Mouse (Mus musculus): ENCODE measurements around the gene Lrrc4c. TPM values are rescaled to one million over a fixed set of nuclear protein-coding genes. Genes with fewer than 3 reads are reported as not detected.

Gene Lrrc4c
- total RNA-seq, 1 experiment from 2014 or later = not detected

- ATAC-seq (replicated peaks in 1 of 2; ENCODE audit: insufficient read depth in 1 of 2, low FRiP score in 2 of 2, low TSS enrichment in 1 of 2, low read depth in 1 of 2, poor library complexity in 2 of 2, severe bottlenecking in 2 of 2) = no peak
These were observed 1000.0 kb downstream of the Lrrc4c start for GRCm38 (mm10) chr2:97318008-97318407.

- no peak for ATAC-seq (replicated peaks in 1 of 2; ENCODE audit: insufficient read depth in 1 of 2, low FRiP score in 2 of 2, low TSS enrichment in 1 of 2, low read depth in 1 of 2, poor library complexity in 2 of 2, severe bottlenecking in 2 of 2)
These were observed 1000.6 kb downstream of the Lrrc4c start for GRCm38 (mm10) chr2:97318536-97318935.

DNA sequence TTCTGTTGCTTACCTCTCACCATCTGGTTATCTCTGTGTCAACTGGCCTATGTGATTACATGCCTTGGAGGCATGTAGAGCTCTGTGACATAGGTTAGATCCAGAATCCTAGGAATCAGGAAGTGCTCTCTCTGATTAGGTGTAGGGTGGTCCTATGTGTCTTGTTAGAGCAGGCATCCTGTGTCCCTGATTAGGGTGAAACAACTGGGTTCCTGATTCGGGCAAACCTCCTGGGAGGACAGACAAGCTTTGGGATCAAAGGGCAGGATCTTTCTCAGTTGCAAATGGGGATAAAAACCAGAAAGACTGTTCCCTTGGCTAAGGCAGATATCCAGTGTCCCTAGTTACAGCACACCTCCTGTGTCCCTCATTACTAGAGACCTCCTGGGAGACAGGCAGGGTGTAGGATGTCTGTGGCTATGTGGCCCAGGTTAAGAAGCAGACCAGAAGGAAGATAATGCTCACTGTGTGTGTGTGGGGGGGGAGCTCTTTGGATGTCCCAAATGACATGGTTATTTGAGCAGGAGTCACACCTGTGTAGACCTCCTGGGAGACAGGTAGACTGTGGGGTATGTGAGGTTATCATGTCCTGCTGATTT is 1014.2 kb downstream of the Lrrc4c start:
- ATAC-seq (replicated peaks in 1 of 2; ENCODE audit: insufficient read depth in 1 of 2, low FRiP score in 2 of 2, low TSS enrichment in 1 of 2, low read depth in 1 of 2, poor library complexity in 2 of 2, severe bottlenecking in 2 of 2) = no peak

DNA sequence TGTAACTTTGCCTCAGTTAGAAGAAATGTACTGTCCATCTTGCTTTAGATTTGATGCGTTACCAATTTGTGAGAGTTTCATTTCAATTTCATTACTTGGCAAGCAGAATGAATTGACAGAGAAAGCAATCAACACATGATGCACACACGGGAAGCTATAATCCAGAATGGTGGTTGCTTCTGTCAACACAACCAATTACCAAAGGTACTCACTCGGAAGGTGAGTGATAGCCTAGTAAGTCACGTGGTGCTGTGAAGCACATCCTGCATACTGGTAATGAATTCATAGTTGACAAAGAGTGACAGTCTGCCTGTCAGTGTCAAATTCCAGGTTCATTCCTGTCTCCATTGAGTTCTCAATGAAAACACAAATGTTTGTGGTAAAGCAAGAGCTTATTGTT is 1021.7 kb downstream of the Lrrc4c start:
- ATAC-seq (replicated peaks in 1 of 2; ENCODE audit: insufficient read depth in 1 of 2, low FRiP score in 2 of 2, low TSS enrichment in 1 of 2, low read depth in 1 of 2, poor library complexity in 2 of 2, severe bottlenecking in 2 of 2) = no peak

DNA sequence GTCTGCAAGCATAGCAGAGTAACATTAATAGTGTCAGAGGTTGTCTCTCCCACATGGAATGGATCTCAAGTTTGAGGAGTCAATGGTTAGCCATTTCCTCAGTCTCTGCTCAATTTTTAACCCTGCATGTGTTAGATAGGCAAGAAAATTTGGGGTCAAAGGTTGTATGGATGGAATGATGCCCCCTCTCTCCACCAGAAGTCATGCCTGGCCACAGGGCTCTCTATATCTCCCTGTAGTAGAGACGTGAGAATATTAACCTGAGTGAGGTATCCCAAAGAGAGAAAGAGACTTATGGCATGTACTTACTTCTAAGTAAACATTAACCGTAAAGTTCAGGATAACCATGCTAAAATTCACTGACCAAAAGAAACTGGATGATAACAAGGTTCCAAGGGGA is 1043.3 kb downstream of the Lrrc4c start:
- no peak for ATAC-seq (replicated peaks in 1 of 2; ENCODE audit: insufficient read depth in 1 of 2, low FRiP score in 2 of 2, low TSS enrichment in 1 of 2, low read depth in 1 of 2, poor library complexity in 2 of 2, severe bottlenecking in 2 of 2)

- ATAC-seq (replicated peaks in 1 of 2; ENCODE audit: insufficient read depth in 1 of 2, low FRiP score in 2 of 2, low TSS enrichment in 1 of 2, low read depth in 1 of 2, poor library complexity in 2 of 2, severe bottlenecking in 2 of 2) = no peak
These were observed 1052.0 kb downstream of the Lrrc4c start for GRCm38 (mm10) chr2:97369978-97370377.

GRCm38 (mm10) chr2:97391437-97391836 is 1073.5 kb downstream of the Lrrc4c start:
- no peak for ATAC-seq (replicated peaks in 1 of 2; ENCODE audit: insufficient read depth in 1 of 2, low FRiP score in 2 of 2, low TSS enrichment in 1 of 2, low read depth in 1 of 2, poor library complexity in 2 of 2, severe bottlenecking in 2 of 2)

GRCm38 (mm10) chr2:97391876-97392275 is 1073.9 kb downstream of the Lrrc4c start:
- ATAC-seq (replicated peaks in 1 of 2; ENCODE audit: insufficient read depth in 1 of 2, low FRiP score in 2 of 2, low TSS enrichment in 1 of 2, low read depth in 1 of 2, poor library complexity in 2 of 2, severe bottlenecking in 2 of 2) = no peak

- ATAC-seq (replicated peaks in 1 of 2; ENCODE audit: insufficient read depth in 1 of 2, low FRiP score in 2 of 2, low TSS enrichment in 1 of 2, low read depth in 1 of 2, poor library complexity in 2 of 2, severe bottlenecking in 2 of 2) = no peak
These were observed 1095.1 kb downstream of the Lrrc4c start for GRCm38 (mm10) chr2:97413066-97413465.

GRCm38 (mm10) chr2:97414416-97415362 is 1096.7 kb downstream of the Lrrc4c start:
- no peak for ATAC-seq (replicated peaks in 1 of 2; ENCODE audit: insufficient read depth in 1 of 2, low FRiP score in 2 of 2, low TSS enrichment in 1 of 2, low read depth in 1 of 2, poor library complexity in 2 of 2, severe bottlenecking in 2 of 2)

DNA sequence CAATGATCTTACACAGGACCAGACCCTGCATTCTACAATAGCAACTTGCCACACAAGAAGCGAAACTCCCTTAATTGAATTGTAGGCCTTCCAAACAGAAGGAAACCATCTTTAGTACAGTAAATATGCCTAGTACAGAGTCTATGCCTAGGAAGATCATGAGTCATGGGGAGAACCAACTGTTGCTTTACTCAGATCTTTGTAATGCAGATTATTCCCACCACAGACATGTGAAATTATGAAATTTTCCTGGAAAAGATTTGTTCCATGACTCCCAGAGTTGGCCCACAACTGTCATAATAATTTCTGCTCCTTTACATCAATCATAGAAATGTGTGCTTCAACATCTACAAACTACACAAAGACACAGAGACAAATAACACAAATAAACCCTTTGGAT is 1116.2 kb downstream of the Lrrc4c start:
- ATAC-seq (replicated peaks in 1 of 2; ENCODE audit: insufficient read depth in 1 of 2, low FRiP score in 2 of 2, low TSS enrichment in 1 of 2, low read depth in 1 of 2, poor library complexity in 2 of 2, severe bottlenecking in 2 of 2) = no peak

DNA sequence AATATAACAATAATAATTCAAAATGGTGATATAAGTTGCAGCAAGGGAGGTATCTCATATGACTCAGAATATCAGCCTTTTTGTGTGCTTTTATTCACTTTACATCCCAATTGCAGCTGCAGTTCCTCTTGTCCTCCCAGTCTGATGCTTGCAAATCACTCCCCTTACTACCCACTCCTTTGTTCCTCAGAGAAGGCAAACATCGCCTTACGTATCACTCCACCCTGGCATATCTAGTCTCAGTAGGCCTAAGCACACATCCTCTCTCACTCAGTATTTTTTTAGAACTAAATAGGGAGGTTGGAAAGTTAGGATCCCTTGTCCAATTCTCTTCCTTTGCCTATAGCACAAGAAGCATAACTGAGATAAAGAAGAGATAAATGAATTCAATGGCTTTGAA is 1117.6 kb downstream of the Lrrc4c start:
- no peak for ATAC-seq (replicated peaks in 1 of 2; ENCODE audit: insufficient read depth in 1 of 2, low FRiP score in 2 of 2, low TSS enrichment in 1 of 2, low read depth in 1 of 2, poor library complexity in 2 of 2, severe bottlenecking in 2 of 2)

DNA sequence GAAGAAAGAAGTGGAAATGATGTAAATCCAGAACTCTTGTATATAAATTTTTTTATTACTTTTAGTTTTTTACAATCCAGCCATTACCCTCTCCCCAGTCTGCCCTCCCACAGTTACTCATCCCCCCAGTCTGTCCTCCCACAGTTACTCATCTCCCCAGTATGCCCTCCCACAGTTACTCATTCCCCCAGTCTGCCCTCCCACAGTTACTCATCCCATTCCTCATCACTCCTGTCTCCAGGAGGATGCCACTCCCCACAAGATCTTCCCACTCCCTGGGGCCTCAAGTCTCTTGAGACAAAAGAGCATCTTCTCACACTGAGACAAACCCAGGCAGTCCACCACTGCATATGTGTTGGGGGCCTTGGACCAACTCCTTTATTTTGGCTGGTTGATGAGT is 1119.8 kb downstream of the Lrrc4c start:
- ATAC-seq (replicated peaks in 1 of 2; ENCODE audit: insufficient read depth in 1 of 2, low FRiP score in 2 of 2, low TSS enrichment in 1 of 2, low read depth in 1 of 2, poor library complexity in 2 of 2, severe bottlenecking in 2 of 2) = no peak

DNA sequence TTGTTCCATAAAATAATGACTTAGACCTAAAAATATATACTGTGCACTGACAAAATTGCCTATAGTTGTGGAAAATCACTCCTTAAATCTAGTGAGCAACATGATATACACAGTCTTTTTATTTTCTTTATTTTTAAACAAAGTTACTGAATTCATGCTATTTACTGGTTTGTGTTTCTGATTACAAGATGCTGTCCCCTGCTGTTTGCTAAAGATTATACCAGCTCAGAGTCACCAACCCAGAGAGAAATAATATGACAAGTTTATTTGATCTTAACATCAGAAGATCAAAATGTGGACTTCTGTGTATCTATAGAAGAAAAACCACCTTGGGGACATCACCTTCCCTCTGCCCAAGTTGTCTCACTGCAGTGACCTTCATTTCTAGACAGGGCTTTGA is 1145.6 kb downstream of the Lrrc4c start:
- no peak for ATAC-seq (replicated peaks in 1 of 2; ENCODE audit: insufficient read depth in 1 of 2, low FRiP score in 2 of 2, low TSS enrichment in 1 of 2, low read depth in 1 of 2, poor library complexity in 2 of 2, severe bottlenecking in 2 of 2)

GRCm38 (mm10) chr2:97466243-97466793 is 1148.3 kb downstream of the Lrrc4c start:
- ATAC-seq (replicated peaks in 1 of 2; ENCODE audit: insufficient read depth in 1 of 2, low FRiP score in 2 of 2, low TSS enrichment in 1 of 2, low read depth in 1 of 2, poor library complexity in 2 of 2, severe bottlenecking in 2 of 2) = peak; percentile 78 to 80

DNA sequence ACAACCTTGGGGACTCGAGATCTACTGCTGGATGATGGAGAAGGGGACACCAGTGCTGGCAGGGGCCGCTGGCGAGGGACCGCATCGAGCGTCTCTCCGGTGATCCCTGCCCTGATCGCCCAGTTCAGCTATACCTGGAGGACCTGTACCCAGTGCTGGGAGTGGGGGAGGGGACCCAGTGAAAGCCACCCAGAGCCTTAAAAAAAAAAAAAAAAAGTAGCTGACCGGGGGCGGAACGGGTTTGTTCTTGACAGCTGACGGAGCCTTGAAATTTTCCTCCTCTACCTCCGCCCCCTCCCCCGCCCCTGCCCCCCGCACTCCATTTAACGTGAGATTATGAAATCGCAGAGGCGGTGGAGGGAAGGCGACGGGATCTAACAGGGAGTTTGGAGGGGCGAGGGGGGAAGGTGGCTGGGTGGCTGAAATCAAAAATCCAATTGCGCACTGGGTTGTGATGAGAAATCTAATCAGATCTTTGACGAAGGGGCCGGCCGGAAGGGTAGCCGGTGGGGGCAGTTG is 1149.1 kb downstream of the Lrrc4c start:
- ATAC-seq (replicated peaks in 1 of 2; ENCODE audit: insufficient read depth in 1 of 2, low FRiP score in 2 of 2, low TSS enrichment in 1 of 2, low read depth in 1 of 2, poor library complexity in 2 of 2, severe bottlenecking in 2 of 2) = no peak

DNA sequence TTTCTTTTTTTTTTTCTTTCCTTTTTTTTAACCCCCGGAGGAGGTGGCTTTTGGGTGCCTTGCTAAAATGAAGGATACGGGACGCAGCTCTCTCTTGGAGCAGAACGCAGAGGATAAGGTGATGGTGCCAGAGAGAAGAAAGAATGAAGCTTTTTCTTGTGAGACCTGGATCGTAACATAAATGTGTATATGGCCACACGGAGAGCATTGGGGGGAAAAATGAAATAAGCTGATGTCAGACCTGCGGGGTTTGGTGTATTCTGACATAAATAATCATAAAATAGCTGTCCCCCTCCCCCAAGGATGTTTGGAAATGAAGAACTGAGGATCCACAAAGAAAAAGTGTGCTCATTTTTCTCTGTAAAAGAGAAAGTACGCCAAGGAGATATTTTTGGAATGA is 1149.7 kb downstream of the Lrrc4c start:
- ATAC-seq (replicated peaks in 1 of 2; ENCODE audit: insufficient read depth in 1 of 2, low FRiP score in 2 of 2, low TSS enrichment in 1 of 2, low read depth in 1 of 2, poor library complexity in 2 of 2, severe bottlenecking in 2 of 2) = no peak

DNA sequence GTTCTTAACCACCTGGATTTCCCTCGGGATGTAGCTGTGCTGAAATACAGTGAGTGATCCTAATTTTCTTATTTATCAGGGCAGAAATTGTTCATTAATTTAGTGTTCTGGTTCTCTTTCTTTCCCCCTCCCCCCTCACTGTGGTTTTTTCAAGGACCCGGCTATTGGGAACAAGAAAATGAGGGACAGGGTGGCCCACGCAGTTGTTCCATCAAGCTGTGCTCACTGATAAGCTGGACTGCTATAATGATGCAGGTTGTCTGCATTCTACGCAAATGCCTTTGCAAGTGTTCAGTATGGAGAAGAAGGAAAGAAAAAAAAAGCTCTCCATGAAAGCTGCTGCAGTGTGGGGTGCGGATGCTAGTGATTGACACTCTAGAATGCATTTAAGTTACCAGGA is 1150.4 kb downstream of the Lrrc4c start:
- no peak for ATAC-seq (replicated peaks in 1 of 2; ENCODE audit: insufficient read depth in 1 of 2, low FRiP score in 2 of 2, low TSS enrichment in 1 of 2, low read depth in 1 of 2, poor library complexity in 2 of 2, severe bottlenecking in 2 of 2)
